Mouse (Mus musculus): ENCODE results near the gene Dppa4.
"Not testable (repeated sequence)": the region's sequence is repeated elsewhere in the genome, so short reads cannot be mapped to it uniquely, and the experiment has no call there.

The Dppa4 gene

GRCm38 (mm10) chr16:48283517-48283916, at the start of gene Dppa4:
Gene Dppa4, plus strand, starts transcription at chr16:48283733.
- DNase-seq (ENCODE audit: low read depth) = no peak

- DNase-seq (ENCODE audit: low read depth) = no peak
Measured at GRCm38 (mm10) chr16:48234999-48235398, 48.5 kb upstream of the Dppa4 start.

GRCm38 (mm10) chr16:48237676-48238075, 45.9 kb upstream of the Dppa4 start:
- DNase-seq (ENCODE audit: low read depth) = no peak

- no peak for DNase-seq (ENCODE audit: low read depth)
Measured at GRCm38 (mm10) chr16:48247044-48247661, 36.4 kb upstream of the Dppa4 start.

GRCm38 (mm10) chr16:48252824-48253223, 30.7 kb upstream of the Dppa4 start:
- peak; percentile 13 for DNase-seq (ENCODE audit: low read depth)

- no peak for DNase-seq (ENCODE audit: low read depth)
Measured at GRCm38 (mm10) chr16:48254584-48254983, 28.9 kb upstream of the Dppa4 start.

- no peak for DNase-seq (ENCODE audit: low read depth)
Measured at GRCm38 (mm10) chr16:48259519-48259918, 24.0 kb upstream of the Dppa4 start.

GRCm38 (mm10) chr16:48262901-48263300, 20.6 kb upstream of the Dppa4 start:
- no peak for DNase-seq (ENCODE audit: low read depth)

GRCm38 (mm10) chr16:48265856-48266255, 17.7 kb upstream of the Dppa4 start:
- no peak for DNase-seq (ENCODE audit: low read depth)

GRCm38 (mm10) chr16:48276940-48277339, 6.6 kb upstream of the Dppa4 start:
- DNase-seq (ENCODE audit: low read depth) = no peak

- DNase-seq (ENCODE audit: low read depth) = no peak
Measured at GRCm38 (mm10) chr16:48280883-48281282, 2.6 kb upstream of the Dppa4 start.

GRCm38 (mm10) chr16:48282801-48283200, 732 bp upstream of the Dppa4 start:
- DNase-seq (ENCODE audit: low read depth) = no peak

GRCm38 (mm10) chr16:48285517-48285916, 2.0 kb downstream of the Dppa4 start:
- no peak for DNase-seq (ENCODE audit: low read depth)

- no peak for DNase-seq (ENCODE audit: low read depth)
Measured at GRCm38 (mm10) chr16:48297384-48298136, 14.0 kb downstream of the Dppa4 start.

GRCm38 (mm10) chr16:48299884-48300283, 16.4 kb downstream of the Dppa4 start:
- no peak for DNase-seq (ENCODE audit: low read depth)

GRCm38 (mm10) chr16:48303509-48303908, 20.0 kb downstream of the Dppa4 start, which contains the start of gene Dppa2:
Gene Dppa2, plus strand, starts transcription at chr16:48303908.
- DNase-seq (ENCODE audit: low read depth) = no peak

- no peak for DNase-seq (ENCODE audit: low read depth)
Measured at GRCm38 (mm10) chr16:48303983-48304382, 20.4 kb downstream of the Dppa4 start.

- not testable (repeated sequence) for DNase-seq (ENCODE audit: low read depth)
Measured at GRCm38 (mm10) chr16:48308916-48309315, 25.4 kb downstream of the Dppa4 start.

GRCm38 (mm10) chr16:48309912-48310630, 26.5 kb downstream of the Dppa4 start:
- DNase-seq (ENCODE audit: low read depth) = no peak

- DNase-seq (ENCODE audit: low read depth) = no peak
Measured at GRCm38 (mm10) chr16:48315294-48315693, 31.8 kb downstream of the Dppa4 start.

GRCm38 (mm10) chr16:48320781-48321180, 37.2 kb downstream of the Dppa4 start:
- no peak for DNase-seq (ENCODE audit: low read depth)

- no peak for DNase-seq (ENCODE audit: low read depth)
Measured at GRCm38 (mm10) chr16:48323133-48323532, 39.6 kb downstream of the Dppa4 start.
